Mouse (Mus musculus): ENCODE results near the gene Mdm2. TPM values are rescaled to one million over a fixed set of nuclear protein-coding genes. Genes with fewer than 3 reads are reported as not detected.

The Mdm2 gene
- polyA plus RNA-seq, 1 experiment from 2014 or later = 40.0 TPM

DNA sequence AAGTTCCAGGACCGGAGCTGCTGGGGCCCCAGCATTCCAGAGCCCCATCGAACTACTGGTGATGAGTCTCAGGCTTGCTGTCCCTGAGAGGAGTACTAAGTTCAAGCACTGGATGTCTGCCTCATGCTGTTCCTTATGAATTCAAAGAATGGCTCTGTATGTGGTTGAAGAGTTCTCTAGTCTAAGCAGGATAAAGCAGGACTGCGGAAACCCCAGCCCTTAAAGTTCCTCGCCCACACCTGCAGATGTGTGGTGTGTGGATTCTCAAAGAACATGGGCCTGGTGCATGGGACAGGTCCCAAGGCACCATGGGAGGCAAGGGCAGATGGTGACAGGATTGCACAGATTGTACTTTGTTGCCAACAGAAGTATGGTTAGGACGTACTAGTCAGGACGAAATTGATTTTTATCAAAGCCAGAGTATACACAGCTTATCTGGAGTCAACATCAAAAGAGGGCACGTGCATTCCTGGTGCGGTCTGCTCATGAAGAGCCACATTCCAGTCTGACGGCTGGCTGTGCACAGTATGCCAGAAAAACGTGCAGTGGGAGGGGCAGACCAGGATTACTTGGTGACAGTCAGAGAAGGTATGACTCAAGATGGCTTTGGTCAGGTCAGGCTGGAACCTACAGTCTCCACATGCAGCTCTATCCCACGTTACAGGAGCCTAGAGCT, 18.7 kb upstream of the Mdm2 start:
- H3K4me2 ChIP-seq (ENCODE audit: low read length) = no peak overlapping the region
- no peak overlapping the region for H3K4me3 ChIP-seq (ENCODE audit: low read length)
- ATAC-seq = no peak
- H3K9me3 ChIP-seq (ENCODE audit: control insufficient read depth, low read length) = no peaks in the 10 kb centered on the region
- H3K36me3 ChIP-seq (ENCODE audit: control insufficient read depth, insufficient read depth, low read length) = no peaks in the 10 kb centered on the region
- H3K9ac ChIP-seq (ENCODE audit: low read depth, low read length) = no peak overlapping the region
- no peak overlapping the region for H3K27ac ChIP-seq (ENCODE audit: low read depth, low read length)
- 84% methylated on average over 11 of the region's 11 CpGs for WGBS
- H3K27me3 ChIP-seq (replicated peaks; ENCODE audit: control insufficient read depth, insufficient read depth, low read length) = no peaks in the 10 kb centered on the region
- H3K4me1 ChIP-seq (ENCODE audit: control insufficient read depth, insufficient read depth, low read depth, low read length) = no peaks in the 10 kb centered on the region

DNA sequence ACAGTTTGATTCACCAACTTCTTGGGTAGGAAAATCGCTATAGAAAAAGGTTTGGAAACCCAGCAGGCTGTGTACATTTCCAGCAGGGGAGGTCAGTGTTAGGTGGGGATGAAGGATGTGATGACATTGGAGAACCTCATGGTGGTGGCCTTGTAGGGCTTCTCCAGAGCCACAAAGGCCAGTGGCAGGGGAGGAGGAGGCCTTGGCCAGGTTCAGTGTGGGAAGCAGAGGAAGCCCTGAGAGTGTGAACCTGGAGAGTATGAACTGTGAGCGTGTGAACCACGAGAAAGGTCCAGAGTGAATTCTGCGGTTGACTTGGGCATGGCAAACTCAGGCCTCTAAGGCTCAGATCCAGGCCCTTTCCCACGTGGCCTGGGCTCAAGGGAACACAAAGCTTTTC, 18.0 kb upstream of the Mdm2 start:
- WGBS = 84% methylated on average over 5 of the region's 5 CpGs
- Histone ChIP-seq H3K36me3 (ENCODE audit: control insufficient read depth, insufficient read depth, low read length) (no peaks in the 10 kb centered on the region), H3K27me3 (replicated peaks; ENCODE audit: control insufficient read depth, insufficient read depth, low read length) (no peaks in the 10 kb centered on the region), H3K4me1 (ENCODE audit: control insufficient read depth, insufficient read depth, low read depth, low read length) (no peaks in the 10 kb centered on the region), H3K9me3 (ENCODE audit: control insufficient read depth, low read length) (no peaks in the 10 kb centered on the region), H3K9ac (ENCODE audit: low read depth, low read length) (no peak overlapping the region), H3K27ac (ENCODE audit: low read depth, low read length) (no peak overlapping the region), H3K4me3 (ENCODE audit: low read length) (no peak overlapping the region), H3K4me2 (ENCODE audit: low read length) (no peak overlapping the region)
- ATAC-seq = no peak

DNA sequence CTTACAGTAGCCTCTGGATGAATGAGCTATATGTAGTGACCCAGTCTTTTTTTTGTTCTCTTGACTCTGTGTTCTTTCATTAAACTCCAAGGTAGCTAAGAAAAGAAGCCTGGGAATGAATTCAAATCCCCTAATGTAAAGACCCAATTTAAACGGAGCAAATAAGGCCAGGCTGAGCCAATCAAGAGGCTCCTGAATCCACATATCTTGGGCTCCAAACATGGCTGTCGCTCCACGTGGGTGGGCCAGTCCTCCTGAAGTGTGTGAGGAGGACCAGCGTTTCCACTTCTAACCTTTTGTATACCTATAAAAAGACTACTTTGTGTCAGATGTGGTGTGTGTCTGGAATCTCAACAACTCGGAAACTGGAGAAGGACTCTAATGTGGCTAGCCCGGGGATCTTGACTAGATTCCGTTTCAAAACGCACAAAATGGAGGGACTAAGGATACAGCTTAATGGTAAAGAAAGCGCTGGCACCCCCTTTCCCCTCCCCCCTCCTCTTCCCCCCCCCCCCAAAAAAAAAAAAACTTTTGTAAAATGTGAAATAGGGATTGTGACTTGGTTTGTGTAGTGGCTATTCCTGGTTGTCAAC, 17.1 kb upstream of the Mdm2 start:
- ATAC-seq = no peak
- WGBS = 88% methylated on average over 9 of the region's 9 CpGs
- Histone ChIP-seq H3K4me1 (ENCODE audit: control insufficient read depth, insufficient read depth, low read depth, low read length) (no peaks in the 10 kb centered on the region), H3K36me3 (ENCODE audit: control insufficient read depth, insufficient read depth, low read length) (no peaks in the 10 kb centered on the region), H3K27ac (ENCODE audit: low read depth, low read length) (no peak overlapping the region), H3K27me3 (replicated peaks; ENCODE audit: control insufficient read depth, insufficient read depth, low read length) (no peaks in the 10 kb centered on the region), H3K4me3 (ENCODE audit: low read length) (no peak overlapping the region), H3K4me2 (ENCODE audit: low read length) (no peak overlapping the region), H3K9me3 (ENCODE audit: control insufficient read depth, low read length) (no peaks in the 10 kb centered on the region), H3K9ac (ENCODE audit: low read depth, low read length) (no peak overlapping the region)

DNA sequence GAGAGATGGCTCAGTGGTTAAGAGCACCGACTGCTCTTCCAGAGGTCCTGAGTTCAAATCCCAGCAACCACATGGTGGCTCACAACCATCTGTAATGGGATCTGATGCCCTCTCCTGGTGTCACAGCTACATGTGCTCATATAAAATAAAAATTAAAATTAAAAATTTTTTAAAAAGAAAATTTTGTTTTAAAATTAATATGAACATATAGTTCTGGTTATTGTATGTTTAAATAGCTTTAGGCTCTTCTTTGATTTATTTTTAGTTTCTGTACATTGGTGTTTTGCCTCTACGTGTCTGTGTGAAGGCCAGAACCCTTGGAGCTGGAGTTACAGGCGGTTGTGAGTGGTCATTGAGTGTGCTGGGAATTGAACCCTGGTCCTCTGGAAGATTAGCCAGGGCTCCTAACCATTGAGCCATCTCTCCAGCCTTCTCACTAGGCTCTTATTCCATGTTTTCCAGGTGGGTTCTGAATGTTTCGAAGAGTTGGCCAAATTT, 16.4 kb upstream of the Mdm2 start:
- Histone ChIP-seq H3K4me2 (ENCODE audit: low read length) (no peak overlapping the region), H3K9ac (ENCODE audit: low read depth, low read length) (no peak overlapping the region), H3K4me1 (ENCODE audit: control insufficient read depth, insufficient read depth, low read depth, low read length) (no peaks in the 10 kb centered on the region), H3K4me3 (ENCODE audit: low read length) (no peak overlapping the region), H3K9me3 (ENCODE audit: control insufficient read depth, low read length) (no peaks in the 10 kb centered on the region), H3K36me3 (ENCODE audit: control insufficient read depth, insufficient read depth, low read length) (no peaks in the 10 kb centered on the region), H3K27ac (ENCODE audit: low read depth, low read length) (no peak overlapping the region), H3K27me3 (replicated peaks; ENCODE audit: control insufficient read depth, insufficient read depth, low read length) (no peaks in the 10 kb centered on the region)
- WGBS = 91% methylated on average over 4 of the region's 4 CpGs
- ATAC-seq = no peak

GRCm38 (mm10) chr10:117726350-117726749, 15.8 kb upstream of the Mdm2 start:
- WGBS = 97% methylated on average over 4 of the region's 4 CpGs
- Histone ChIP-seq H3K27me3 (replicated peaks; ENCODE audit: control insufficient read depth, insufficient read depth, low read length) (no peaks in the 10 kb centered on the region), H3K27ac (ENCODE audit: low read depth, low read length) (no peak overlapping the region), H3K36me3 (ENCODE audit: control insufficient read depth, insufficient read depth, low read length) (no peaks in the 10 kb centered on the region), H3K9me3 (ENCODE audit: control insufficient read depth, low read length) (no peaks in the 10 kb centered on the region), H3K9ac (ENCODE audit: low read depth, low read length) (no peak overlapping the region), H3K4me2 (ENCODE audit: low read length) (no peak overlapping the region), H3K4me1 (ENCODE audit: control insufficient read depth, insufficient read depth, low read depth, low read length) (no peaks in the 10 kb centered on the region), H3K4me3 (ENCODE audit: low read length) (no peak overlapping the region)
- ATAC-seq = no peak

GRCm38 (mm10) chr10:117725671-117726070, 15.1 kb upstream of the Mdm2 start:
- no peak overlapping the region for H3K4me3 ChIP-seq (ENCODE audit: low read length)
- WGBS = 83% methylated on average over 7 of the region's 7 CpGs
- H3K36me3 ChIP-seq (ENCODE audit: control insufficient read depth, insufficient read depth, low read length) = no peaks in the 10 kb centered on the region
- no peak for ATAC-seq
- no peak overlapping the region for H3K9ac ChIP-seq (ENCODE audit: low read depth, low read length)
- H3K9me3 ChIP-seq (ENCODE audit: control insufficient read depth, low read length) = no peaks in the 10 kb centered on the region
- H3K4me2 ChIP-seq (ENCODE audit: low read length) = no peak overlapping the region
- H3K27ac ChIP-seq (ENCODE audit: low read depth, low read length) = no peak overlapping the region
- no peaks in the 10 kb centered on the region for H3K27me3 ChIP-seq (replicated peaks; ENCODE audit: control insufficient read depth, insufficient read depth, low read length)
- no peaks in the 10 kb centered on the region for H3K4me1 ChIP-seq (ENCODE audit: control insufficient read depth, insufficient read depth, low read depth, low read length)

- Histone ChIP-seq H3K4me2 (ENCODE audit: low read length) (no peak overlapping the region), H3K9me3 (ENCODE audit: control insufficient read depth, low read length) (no peaks in the 10 kb centered on the region), H3K4me1 (ENCODE audit: control insufficient read depth, insufficient read depth, low read depth, low read length) (no peaks in the 10 kb centered on the region), H3K9ac (ENCODE audit: low read depth, low read length) (no peak overlapping the region), H3K4me3 (ENCODE audit: low read length) (no peak overlapping the region), H3K36me3 (ENCODE audit: control insufficient read depth, insufficient read depth, low read length) (no peaks in the 10 kb centered on the region), H3K27ac (ENCODE audit: low read depth, low read length) (no peak overlapping the region), H3K27me3 (replicated peaks; ENCODE audit: control insufficient read depth, insufficient read depth, low read length) (no peaks in the 10 kb centered on the region)
- no peak for ATAC-seq
- WGBS = 95% methylated on average over 3 of the region's 3 CpGs
These were observed 14.3 kb upstream of the Mdm2 start for GRCm38 (mm10) chr10:117724804-117725361.

- H3K36me3 ChIP-seq (ENCODE audit: control insufficient read depth, insufficient read depth, low read length) = no peaks in the 10 kb centered on the region
- no peak overlapping the region for H3K9ac ChIP-seq (ENCODE audit: low read depth, low read length)
- no peaks in the 10 kb centered on the region for H3K4me1 ChIP-seq (ENCODE audit: control insufficient read depth, insufficient read depth, low read depth, low read length)
- H3K27ac ChIP-seq (ENCODE audit: low read depth, low read length) = no peak overlapping the region
- no peaks in the 10 kb centered on the region for H3K9me3 ChIP-seq (ENCODE audit: control insufficient read depth, low read length)
- no peak overlapping the region for H3K4me3 ChIP-seq (ENCODE audit: low read length)
- H3K4me2 ChIP-seq (ENCODE audit: low read length) = no peak overlapping the region
- no peak for ATAC-seq
- 76% methylated on average over 5 of the region's 5 CpGs for WGBS
- H3K27me3 ChIP-seq (replicated peaks; ENCODE audit: control insufficient read depth, insufficient read depth, low read length) = no peaks in the 10 kb centered on the region
These were observed 13.7 kb upstream of the Mdm2 start for GRCm38 (mm10) chr10:117724136-117724718.

All from hindbrain, embryonic 16.5 days (tissue).